Mouse (Mus musculus): ENCODE data around the gene Fkbp15. TPM values are rescaled to one million over a fixed set of nuclear protein-coding genes. Genes with fewer than 3 reads are reported as not detected.

Gene Fkbp15
- polyA plus RNA-seq, 1 experiment = 21.6 TPM

GRCm38 (mm10) chr4:62306840-62307239, 53.5 kb downstream of the Fkbp15 start:
- Histone ChIP-seq H3K27me3 (ENCODE audit: control insufficient read depth, insufficient read depth, low read length) (no peaks in the 10 kb centered on the region), H3K4me3 (ENCODE audit: low read depth, low read length) (no peak overlapping the region), H3K27ac (ENCODE audit: insufficient read depth, low read depth, low read length) (no peak overlapping the region), H3K36me3 (ENCODE audit: control insufficient read depth, insufficient read depth, low read length) (peaks cover 62% of the 10 kb centered on the region), H3K4me1 (ENCODE audit: control insufficient read depth, insufficient read depth, insufficient read length, low read length) (no peaks in the 10 kb centered on the region)
- 94% methylated on average over 4 of the region's 4 CpGs for WGBS
- TF ChIP-seq POLR2A (IDR thresholded peaks at IDR 0.05; ENCODE audit: low read depth, low read length) (no peak), CTCF (IDR thresholded peaks at IDR 0.05; ENCODE audit: extremely low read depth, insufficient read length, insufficient replicate concordance, low read depth, low read length) (no peak)

- Histone ChIP-seq H3K27me3 (ENCODE audit: control insufficient read depth, insufficient read depth, low read length) (no peaks in the 10 kb centered on the region), H3K4me3 (ENCODE audit: low read depth, low read length) (no peak overlapping the region), H3K4me1 (ENCODE audit: control insufficient read depth, insufficient read depth, insufficient read length, low read length) (no peaks in the 10 kb centered on the region), H3K27ac (ENCODE audit: insufficient read depth, low read depth, low read length) (no peak overlapping the region), H3K36me3 (ENCODE audit: control insufficient read depth, insufficient read depth, low read length) (peaks cover 64% of the 10 kb centered on the region)
- TF ChIP-seq CTCF (IDR thresholded peaks at IDR 0.05; ENCODE audit: extremely low read depth, insufficient read length, insufficient replicate concordance, low read depth, low read length) (no peak), POLR2A (IDR thresholded peaks at IDR 0.05; ENCODE audit: low read depth, low read length) (no peak)
- 71% methylated on average over 1 of the region's 1 CpGs for WGBS
Observed at GRCm38 (mm10) chr4:62306301-62306700, 54.0 kb downstream of the Fkbp15 start.

GRCm38 (mm10) chr4:62303288-62303687, 57.1 kb downstream of the Fkbp15 start:
- H3K27ac ChIP-seq (ENCODE audit: insufficient read depth, low read depth, low read length) = no peak overlapping the region
- no peak overlapping the region for H3K4me3 ChIP-seq (ENCODE audit: low read depth, low read length)
- peaks cover 85% of the 10 kb centered on the region for H3K36me3 ChIP-seq (ENCODE audit: control insufficient read depth, insufficient read depth, low read length)
- H3K27me3 ChIP-seq (ENCODE audit: control insufficient read depth, insufficient read depth, low read length) = no peaks in the 10 kb centered on the region
- TF ChIP-seq CTCF (IDR thresholded peaks at IDR 0.05; ENCODE audit: extremely low read depth, insufficient read length, insufficient replicate concordance, low read depth, low read length) (no peak), POLR2A (IDR thresholded peaks at IDR 0.05; ENCODE audit: low read depth, low read length) (no peak)
- 68% methylated on average over 1 of the region's 1 CpGs for WGBS
- no peaks in the 10 kb centered on the region for H3K4me1 ChIP-seq (ENCODE audit: control insufficient read depth, insufficient read depth, insufficient read length, low read length)

DNA sequence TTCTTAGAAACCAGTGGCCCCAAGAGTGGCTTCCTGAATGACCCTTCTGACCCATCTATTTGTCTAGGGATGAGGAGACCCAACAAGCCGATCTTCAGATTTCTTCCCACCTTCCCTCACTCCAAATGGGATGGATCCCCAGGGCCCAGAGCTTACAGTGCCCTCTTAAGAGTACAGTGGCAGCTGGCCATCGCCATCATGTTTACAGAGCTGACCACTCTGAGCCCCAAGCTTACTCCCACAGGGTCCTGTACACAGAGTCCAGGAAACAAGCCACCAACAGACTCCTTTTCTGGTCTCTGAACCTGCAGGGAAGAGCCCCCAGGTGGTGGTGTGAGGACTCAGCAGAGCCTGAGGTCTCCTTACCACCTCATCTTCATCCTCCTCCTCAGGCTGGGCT, 57.6 kb downstream of the Fkbp15 start:
- H3K4me3 ChIP-seq (ENCODE audit: low read depth, low read length) = no peak overlapping the region
- TF ChIP-seq CTCF (IDR thresholded peaks at IDR 0.05; ENCODE audit: extremely low read depth, insufficient read length, insufficient replicate concordance, low read depth, low read length) (no peak), POLR2A (IDR thresholded peaks at IDR 0.05; ENCODE audit: low read depth, low read length) (no peak)
- 55% methylated on average over 2 of the region's 2 CpGs for WGBS
- no peaks in the 10 kb centered on the region for H3K4me1 ChIP-seq (ENCODE audit: control insufficient read depth, insufficient read depth, insufficient read length, low read length)
- no peaks in the 10 kb centered on the region for H3K27me3 ChIP-seq (ENCODE audit: control insufficient read depth, insufficient read depth, low read length)
- peaks cover 84% of the 10 kb centered on the region for H3K36me3 ChIP-seq (ENCODE audit: control insufficient read depth, insufficient read depth, low read length)
- H3K27ac ChIP-seq (ENCODE audit: insufficient read depth, low read depth, low read length) = no peak overlapping the region

DNA sequence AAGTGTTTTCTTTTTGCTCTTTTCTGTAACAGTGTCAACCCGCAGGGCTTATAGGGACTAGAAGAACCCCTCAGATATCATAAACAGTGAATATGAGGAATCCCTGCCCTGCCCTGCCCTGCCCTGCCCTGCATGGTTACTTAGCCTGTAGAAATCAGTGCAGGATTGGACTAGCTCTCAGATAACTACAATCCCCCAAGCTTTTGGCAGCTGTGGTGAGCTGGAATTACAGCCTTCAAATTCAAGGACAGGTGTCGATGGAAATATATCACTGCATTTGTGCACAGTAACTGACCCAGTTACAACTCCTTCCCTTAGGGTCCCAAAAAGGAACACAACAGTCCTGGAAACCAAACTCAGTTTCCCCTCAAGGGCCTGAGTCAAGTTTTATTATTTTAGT, 60.3 kb downstream of the Fkbp15 start:
- no peak overlapping the region for H3K27ac ChIP-seq (ENCODE audit: insufficient read depth, low read depth, low read length)
- no peak overlapping the region for H3K4me3 ChIP-seq (ENCODE audit: low read depth, low read length)
- no peaks in the 10 kb centered on the region for H3K27me3 ChIP-seq (ENCODE audit: control insufficient read depth, insufficient read depth, low read length)
- peaks cover 75% of the 10 kb centered on the region for H3K36me3 ChIP-seq (ENCODE audit: control insufficient read depth, insufficient read depth, low read length)
- no peaks in the 10 kb centered on the region for H3K4me1 ChIP-seq (ENCODE audit: control insufficient read depth, insufficient read depth, insufficient read length, low read length)
- WGBS = 80% methylated on average over 2 of the region's 2 CpGs
- TF ChIP-seq CTCF (IDR thresholded peaks at IDR 0.05; ENCODE audit: extremely low read depth, insufficient read length, insufficient replicate concordance, low read depth, low read length) (no peak), POLR2A (IDR thresholded peaks at IDR 0.05; ENCODE audit: low read depth, low read length) (no peak)

- no peak overlapping the region for H3K27ac ChIP-seq (ENCODE audit: insufficient read depth, low read depth, low read length)
- 86% methylated on average over 3 of the region's 3 CpGs for WGBS
- no peaks in the 10 kb centered on the region for H3K4me1 ChIP-seq (ENCODE audit: control insufficient read depth, insufficient read depth, insufficient read length, low read length)
- H3K27me3 ChIP-seq (ENCODE audit: control insufficient read depth, insufficient read depth, low read length) = no peaks in the 10 kb centered on the region
- H3K4me3 ChIP-seq (ENCODE audit: low read depth, low read length) = no peak overlapping the region
- TF ChIP-seq CTCF (IDR thresholded peaks at IDR 0.05; ENCODE audit: extremely low read depth, insufficient read length, insufficient replicate concordance, low read depth, low read length) (no peak), POLR2A (IDR thresholded peaks at IDR 0.05; ENCODE audit: low read depth, low read length) (no peak)
- peaks cover 60% of the 10 kb centered on the region for H3K36me3 ChIP-seq (ENCODE audit: control insufficient read depth, insufficient read depth, low read length)
Observed at GRCm38 (mm10) chr4:62297280-62298130, 62.8 kb downstream of the Fkbp15 start.

DNA sequence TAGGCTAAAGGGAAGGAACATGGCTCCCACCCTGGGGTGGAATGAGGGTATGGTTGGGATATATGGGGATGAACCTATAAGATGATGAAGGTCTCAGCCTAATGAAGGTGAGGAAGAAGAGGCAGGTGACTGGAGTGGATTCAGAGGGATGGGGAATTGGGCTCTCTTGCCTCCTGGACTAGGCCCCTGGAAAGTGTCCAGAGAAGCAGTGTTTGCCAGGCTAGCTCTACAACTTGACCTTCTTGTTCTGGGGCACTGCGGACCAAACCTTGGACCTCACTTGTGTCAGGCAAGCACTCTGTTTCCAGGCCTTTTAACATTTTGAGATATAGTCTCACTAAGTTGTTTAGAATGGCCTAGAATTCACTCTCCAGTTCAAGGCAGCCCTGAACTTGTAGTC, 65.6 kb downstream of the Fkbp15 start:
- Histone ChIP-seq H3K27ac (ENCODE audit: insufficient read depth, low read depth, low read length) (no peak overlapping the region), H3K4me3 (ENCODE audit: low read depth, low read length) (no peak overlapping the region), H3K4me1 (ENCODE audit: control insufficient read depth, insufficient read depth, insufficient read length, low read length) (no peaks in the 10 kb centered on the region; the same call in 1 of the 2 replicates), H3K27me3 (ENCODE audit: control insufficient read depth, insufficient read depth, low read length) (no peaks in the 10 kb centered on the region), H3K36me3 (ENCODE audit: control insufficient read depth, insufficient read depth, low read length) (peaks cover 37% of the 10 kb centered on the region)
- TF ChIP-seq POLR2A (IDR thresholded peaks at IDR 0.05; ENCODE audit: low read depth, low read length) = no peak
- TF ChIP-seq CTCF (IDR thresholded peaks at IDR 0.05; ENCODE audit: extremely low read depth, insufficient read length, insufficient replicate concordance, low read depth, low read length) = no peak
- WGBS = 97% methylated on average over 1 of the region's 1 CpGs

Measured in small intestine, adult 2 months (tissue).